Mouse (Mus musculus) thymus, postnatal 14 days (tissue): ENCODE measurements around the gene Glul.

ENCODE experiments used
- DNase-seq: peaks from one replicate; pipeline ENCODE4 v3.0.0; 2021

Gene Glul

GRCm38 (mm10) chr1:153910423-153910822, 10.7 kb downstream of the Glul start:
- DNase-seq = no peak

GRCm38 (mm10) chr1:153911276-153911795, 11.6 kb downstream of the Glul start:
- no peak for DNase-seq

GRCm38 (mm10) chr1:153913869-153914268, 14.1 kb downstream of the Glul start:
- DNase-seq = no peak

- no peak for DNase-seq
Observed at GRCm38 (mm10) chr1:153918521-153919206, 18.9 kb downstream of the Glul start.

GRCm38 (mm10) chr1:153921642-153922041, 21.9 kb downstream of the Glul start:
- DNase-seq = no peak

- DNase-seq = no peak
Observed at GRCm38 (mm10) chr1:153922571-153923021, 22.9 kb downstream of the Glul start.

- DNase-seq = no peak
Observed at GRCm38 (mm10) chr1:153924395-153925385, 24.9 kb downstream of the Glul start.

- DNase-seq = no peak
Observed at GRCm38 (mm10) chr1:153930431-153930830, 30.7 kb downstream of the Glul start.

- no peak for DNase-seq
Observed at GRCm38 (mm10) chr1:153933772-153934171, 34.0 kb downstream of the Glul start.

GRCm38 (mm10) chr1:153935844-153936380, 36.2 kb downstream of the Glul start:
- DNase-seq = no peak

- DNase-seq = no peak
Observed at GRCm38 (mm10) chr1:153937025-153937424, 37.3 kb downstream of the Glul start.

- no peak for DNase-seq
Observed at GRCm38 (mm10) chr1:153940986-153941385, 41.2 kb downstream of the Glul start.

GRCm38 (mm10) chr1:153945181-153945580, 45.4 kb downstream of the Glul start:
- DNase-seq = no peak

- DNase-seq = no peak
Observed at GRCm38 (mm10) chr1:153946971-153947370, 47.2 kb downstream of the Glul start.

- DNase-seq = no peak
Observed at GRCm38 (mm10) chr1:153947837-153948236, 48.1 kb downstream of the Glul start.

- DNase-seq = no peak
Observed at GRCm38 (mm10) chr1:153953232-153953631, 53.5 kb downstream of the Glul start.

GRCm38 (mm10) chr1:153953797-153954196, 54.1 kb downstream of the Glul start:
- DNase-seq = no peak

- DNase-seq = no peak
Observed at GRCm38 (mm10) chr1:153957850-153958249, 58.1 kb downstream of the Glul start.
